In genomic region chr11:115933108-115933746, GRCm38 (mm10) we compare ENCODE assay signal across 8 mouse cellular contexts. TPM values are rescaled to one million over a fixed set of nuclear protein-coding genes. Genes with fewer than 3 reads are reported as not detected.
DNase-seq lines count a peak whose midpoint lies in the region; ATAC-seq and TF ChIP-seq lines count a peak whose summit lies in the region.

TSS of gene Sap30bp (plus strand) at chr11:115933282.
TSS of gene Recql5 (minus strand) at chr11:115933477.

- peak; percentile 96 for DNase-seq in Patski (ENCODE audit: low read depth, low spot score)
- DNase-seq in cerebellum, postnatal 14 days, result peak; percentile 98
- DNase-seq in frontal cortex, postnatal 14 days (ENCODE audit: low spot score in 2 of 2), result peak; percentile 96 to 97
- peak; percentile 88 to 96 for DNase-seq in layer of hippocampus, postnatal 25 days (ENCODE audit: extremely low spot score in 1 of 2, low spot score in 1 of 2)
- DNase-seq in lung, postnatal 25 days (ENCODE audit: low spot score), result peak; percentile 98
- DNase-seq in retina, embryonic 14.5 days (ENCODE audit: low spot score), result peak; percentile 100
- DNase-seq in thymus, postnatal 4 days, result peak; percentile 97

- H3K4me3 ChIP-seq in hindbrain, embryonic 13.5 days, result peak within 1 kb of the TSS; percentile 97

- CTCF ChIA-PET in Patski (lab: Charles Lee), result interaction anchor here (1.2 to 1.5 kb wide), 3 partner anchors 11 to 73 kb away, joined by 3 to 4 read pairs (median 4); no protein-coding TSS in a partner anchor

- WGBS in hindbrain, embryonic 13.5 days, result under 1% methylated on average over 28 of the region's 28 CpGs

- POLR2A ChIA-PET in Patski (lab: Charles Lee), result no interaction called here

- H3K9me3 ChIP-seq in hindbrain, embryonic 13.5 days, result no peaks in the 10 kb centered on the region

- H3K4me1 ChIP-seq in hindbrain, embryonic 13.5 days (replicated peaks), result peaks cover 35% of the 10 kb centered on the region

- peak; percentile 80 for ATAC-seq in Patski
- peak; percentile 99 for ATAC-seq in hindbrain, embryonic 13.5 days (ENCODE audit: low FRiP score)

- peak within 1 kb of the TSS; percentile 93 for H3K4me2 ChIP-seq in hindbrain, embryonic 13.5 days

- in situ Hi-C loops in Patski (cut with MboI; ENCODE audit: low pct_unique_long_range_greater_than_20kb), result loop anchor here (25.0 kb wide), 1 partner anchor 529 kb away; the partner anchor contains the start of gene Qrich2

- no peak for TF ChIP-seq CTCF in Patski (IDR thresholded peaks at IDR 0.05)

- no peaks in the 10 kb centered on the region for H3K27me3 ChIP-seq in Patski
- no peaks in the 10 kb centered on the region for H3K27me3 ChIP-seq in hindbrain, embryonic 13.5 days

- peaks cover 35% of the 10 kb centered on the region for H3K36me3 ChIP-seq in hindbrain, embryonic 13.5 days

- peak within 1 kb of the TSS; percentile 49 for H3K27ac ChIP-seq in hindbrain, embryonic 13.5 days

- peak within 1 kb of the TSS; percentile 91 for H3K9ac ChIP-seq in hindbrain, embryonic 13.5 days

RNA-seq across cellular contexts. Expression of gene Sap30bp, which starts in this region (rescaled TPM):
- 46.3 TPM for polyA plus RNA-seq in Patski (2021)
- polyA plus RNA-seq in hindbrain, embryonic 13.5 days (2015; fragmentation: Nextera tagmentation; extraction: Ambion mirVana), result 49.9 and 55.3 TPM in 2 replicates
- total RNA-seq in layer of hippocampus, postnatal 25 days (2021), result 10 to 100 TPM; 33.1 to 47.4 TPM

RNA-seq across cellular contexts. Expression of gene Recql5, which starts in this region (rescaled TPM):
- 20.9 TPM for polyA plus RNA-seq in Patski (2021)
- 25.0 and 25.9 TPM in 2 replicates for polyA plus RNA-seq in hindbrain, embryonic 13.5 days (2015; fragmentation: Nextera tagmentation; extraction: Ambion mirVana)
- 10 to 100 TPM; 25.7 to 28.4 TPM for total RNA-seq in layer of hippocampus, postnatal 25 days (2021)

Comparison
In these comparisons a context has a peak if more than half of its experiments do, and no peak if none do; other contexts are left out.
1. Peak in every context shown above with its lines: DNase-seq, ATAC-seq, H3K4me3 ChIP-seq and H3K27ac ChIP-seq.